Mouse (Mus musculus) brain, adult 10 weeks (tissue): ENCODE data around the gene Dnal1. TPM values are rescaled to one million over a fixed set of nuclear protein-coding genes. Genes with fewer than 3 reads are reported as not detected.

ENCODE experiments used
- polyA plus RNA-seq: library from polyadenylated mRNA; stranded (reverse); fragments of 350-450 nt; fragmentation: Illumina TruSeq; extraction: RNeasy Lipid Tissue Mini Kit (QIAGEN cat#74804); gene quantifications from one replicate; pipeline ENCODE4 v1.2.3, GENCODE M21; 2015; ENCODE audit warnings: low read depth, low replicate concordance

The Dnal1 gene
- polyA plus RNA-seq = 63.1 TPM

GRCm38 (mm10) chr12:84114153-84114994, at the start of gene Dnal1:
Dnal1 (plus strand) TSS chr12:84114366.

GRCm38 (mm10) chr12:84068986-84069385, 45.2 kb upstream of the Dnal1 start, which contains the start of gene Acot5:
Acot5 (plus strand) TSS chr12:84069325.

GRCm38 (mm10) chr12:84100604-84101492, 13.3 kb upstream of the Dnal1 start, which contains the start of gene Acot6:
Acot6 (plus strand) TSS chr12:84100654.

GRCm38 (mm10) chr12:84147954-84148621, 33.9 kb downstream of the Dnal1 start, which contains the start of gene Pnma1:
Pnma1 (minus strand) TSS chr12:84148489.

Other genes starting within 250 kb of the Dnal1 start
- 42.0 TPM for gene Numb, start 192.4 kb upstream of the Dnal1 start, polyA plus RNA-seq
- 10.2 TPM for gene Riox1, start 163.8 kb upstream of the Dnal1 start, polyA plus RNA-seq
- not detected for gene Heatr4, start 129.5 kb upstream of the Dnal1 start, polyA plus RNA-seq
- gene Acot2, start 126.5 kb upstream of the Dnal1 start, polyA plus RNA-seq = 5.5 TPM
- gene Acot1, start 104.9 kb upstream of the Dnal1 start, polyA plus RNA-seq = 35.0 TPM
- gene Acot4, start 76.0 kb upstream of the Dnal1 start, polyA plus RNA-seq = 1.4 TPM
- gene Gm49366, start 75.4 kb upstream of the Dnal1 start, polyA plus RNA-seq = not detected
- gene Acot3, start 62.2 kb upstream of the Dnal1 start, polyA plus RNA-seq = 1.8 TPM
- gene Acot5, start 45.0 kb upstream of the Dnal1 start, polyA plus RNA-seq = 3.6 TPM
- gene Acot6, start 13.7 kb upstream of the Dnal1 start, polyA plus RNA-seq = 5.0 TPM
- 3.8 TPM for gene Pnma1, start 34.1 kb downstream of the Dnal1 start, polyA plus RNA-seq
- gene Elmsan1, start 104.5 kb downstream of the Dnal1 start, polyA plus RNA-seq = 6.4 TPM
- 51.7 TPM for gene Ptgr2, start 170.9 kb downstream of the Dnal1 start, polyA plus RNA-seq
- gene Zfp410, start 202.5 kb downstream of the Dnal1 start, polyA plus RNA-seq = 36.8 TPM
- gene Coq6, start 247.3 kb downstream of the Dnal1 start, polyA plus RNA-seq = 31.8 TPM
- gene Fam161b, start 247.5 kb downstream of the Dnal1 start, polyA plus RNA-seq = 13.5 TPM